In the genomic region with DNA sequence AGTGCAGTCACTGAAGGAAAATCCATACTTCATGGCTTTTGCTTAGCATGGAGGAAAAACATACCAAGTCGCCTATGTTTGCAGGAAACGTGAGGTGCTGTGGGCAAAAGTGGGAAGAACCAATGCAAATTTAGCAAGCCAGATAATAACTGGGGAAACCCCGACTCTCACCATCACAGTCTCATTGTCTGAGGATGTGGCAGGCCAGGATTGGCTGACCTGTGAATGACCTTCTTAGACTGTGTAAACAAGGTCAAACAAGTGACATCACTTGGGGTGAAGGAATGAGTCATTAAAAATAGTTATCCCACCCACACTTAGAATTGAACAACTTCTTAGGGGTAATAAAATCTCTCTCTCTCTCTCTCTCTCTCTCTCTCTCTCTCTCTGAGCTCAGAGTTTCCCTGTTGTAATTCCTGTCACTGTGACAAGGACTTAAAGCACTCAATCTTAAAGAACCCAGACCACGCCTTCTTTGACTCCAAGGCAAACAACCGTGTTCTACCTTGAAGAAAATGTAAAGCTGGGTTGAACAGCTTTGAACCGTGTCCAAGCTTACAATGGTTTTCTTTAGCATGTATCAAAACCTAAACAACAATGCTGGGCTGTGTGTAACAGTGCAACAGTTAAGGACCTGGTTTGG, we compare ENCODE assay signal across 8 mouse cellular contexts.
DNase-seq lines count a peak whose midpoint lies in the region; ATAC-seq and TF ChIP-seq lines count a peak whose summit lies in the region.
"Had no signal": no experiment of that assay in that cellular context is flagged by ENCODE, and none has a peak within 500 bp of the region (broad histone marks: within the 10 kb centered on the region; RNA-seq: fewer than 3 reads in every experiment).

No protein-coding gene starts in this region.

- peak; percentile 27 for DNase-seq in urinary bladder, postnatal 14 days (ENCODE audit: low spot score)
- DNase-seq in urinary bladder, adult 2 months (ENCODE audit: low spot score) = no peak
- DNase-seq in adrenal gland, postnatal 25 days = peak; percentile 21
- no peak for DNase-seq in liver, postnatal 0 days
- no peak for DNase-seq in hindbrain, postnatal 0 days (ENCODE audit: low spot score)
- no peak for DNase-seq in thymus, postnatal 14 days
- DNase-seq: left cerebral cortex, postnatal 4 days had no signal

- no peaks in the 10 kb centered on the region for H3K36me3 ChIP-seq in liver, postnatal 0 days (replicated peaks; ENCODE audit: insufficient read depth, low read length)
- H3K36me3 ChIP-seq in hindbrain, postnatal 0 days (ENCODE audit: insufficient read depth, low read length) = no peaks in the 10 kb centered on the region
- H3K36me3 ChIP-seq in hindbrain, embryonic 12.5 days = no peaks in the 10 kb centered on the region

- H3K4me1 ChIP-seq in liver, postnatal 0 days (ENCODE audit: insufficient read depth) = no peaks in the 10 kb centered on the region; the same call in 1 of the 2 replicates
- no peaks in the 10 kb centered on the region for H3K4me1 ChIP-seq in hindbrain, postnatal 0 days (ENCODE audit: insufficient read depth, low read length)
- H3K4me1 ChIP-seq in hindbrain, embryonic 12.5 days = no peaks in the 10 kb centered on the region

- no peaks in the 10 kb centered on the region for H3K27me3 ChIP-seq in liver, postnatal 0 days (ENCODE audit: insufficient read depth, low read length)
- H3K27me3 ChIP-seq in hindbrain, postnatal 0 days (ENCODE audit: insufficient read depth, low read length) = no peaks in the 10 kb centered on the region
- no peaks in the 10 kb centered on the region for H3K27me3 ChIP-seq in hindbrain, embryonic 12.5 days

- WGBS in liver, postnatal 0 days (ENCODE audit: insufficient replicate concordance) = 46% methylated on average over 6 of the region's 6 CpGs
- 63% methylated on average over 6 of the region's 6 CpGs for WGBS in hindbrain, postnatal 0 days
- 62% methylated on average over 6 of the region's 6 CpGs for WGBS in hindbrain, embryonic 12.5 days

- H3K4me2 ChIP-seq in liver, postnatal 0 days (ENCODE audit: low read depth, low read length) = no peak overlapping the region
- no peak overlapping the region for H3K4me2 ChIP-seq in hindbrain, postnatal 0 days (ENCODE audit: low read depth, low read length)
- H3K4me2 ChIP-seq in hindbrain, embryonic 12.5 days (replicated peaks) = no peak overlapping the region

- H3K27ac ChIP-seq in liver, postnatal 0 days (ENCODE audit: low read depth) = no peak overlapping the region
- no peak overlapping the region for H3K27ac ChIP-seq in hindbrain, postnatal 0 days
- H3K27ac ChIP-seq in hindbrain, embryonic 12.5 days = no peak overlapping the region

- no peak for TF ChIP-seq CTCF in liver, postnatal 0 days (IDR thresholded peaks at IDR 0.05; ENCODE audit: low read depth)
- TF ChIP-seq CTCF in hindbrain, postnatal 0 days (IDR thresholded peaks at IDR 0.05; ENCODE audit: low read depth) = no peak

- H3K9me3 ChIP-seq in liver, postnatal 0 days (ENCODE audit: low read length) = no peaks in the 10 kb centered on the region
- no peaks in the 10 kb centered on the region for H3K9me3 ChIP-seq in hindbrain, postnatal 0 days (ENCODE audit: low read length)
- H3K9me3 ChIP-seq in hindbrain, embryonic 12.5 days (replicated peaks) = no peaks in the 10 kb centered on the region

- no peak overlapping the region for H3K4me3 ChIP-seq in liver, postnatal 0 days (ENCODE audit: low read depth, low read length)
- H3K4me3 ChIP-seq in hindbrain, postnatal 0 days (ENCODE audit: low read length) = no peak overlapping the region
- no peak overlapping the region for H3K4me3 ChIP-seq in hindbrain, embryonic 12.5 days

- TF ChIP-seq EP300 in liver, postnatal 0 days (IDR thresholded peaks at IDR 0.05; ENCODE audit: low read depth) = no peak

- peak; percentile 70 for ATAC-seq in liver, postnatal 0 days
- ATAC-seq in hindbrain, postnatal 0 days = no peak
- no peak for ATAC-seq in hindbrain, embryonic 12.5 days (ENCODE audit: low FRiP score)

- H3K9ac ChIP-seq in liver, postnatal 0 days (replicated peaks) = no peak overlapping the region
- H3K9ac ChIP-seq in hindbrain, postnatal 0 days (replicated peaks; ENCODE audit: low read length) = no peak overlapping the region
- H3K9ac ChIP-seq in hindbrain, embryonic 12.5 days = no peak overlapping the region

Comparison
In these comparisons a context has a peak if more than half of its experiments do, and no peak if none do; other contexts are left out.
1. DNase-seq: peak in urinary bladder, postnatal 14 days (single experiment) and adrenal gland, postnatal 25 days (single experiment); none in urinary bladder, adult 2 months (single experiment), liver, postnatal 0 days (single experiment), hindbrain, postnatal 0 days (single experiment) and thymus, postnatal 14 days (single experiment).